8 mouse cellular contexts compared by ENCODE assay signal in genomic region chr9:110130896-110131524, GRCm38 (mm10). TPM values are rescaled to one million over a fixed set of nuclear protein-coding genes. Genes with fewer than 3 reads are reported as not detected.
DNase-seq lines count a peak whose midpoint lies in the region; ATAC-seq and TF ChIP-seq lines count a peak whose summit lies in the region.

No protein-coding gene starts in this region.

- peak overlapping the region; percentile 84 for H3K4me2 ChIP-seq in heart, embryonic 12.5 days
- peak overlapping the region; percentile 99 for H3K4me2 ChIP-seq in liver, embryonic 14.5 days (ENCODE audit: low read depth)

- no peaks in the 10 kb centered on the region for H3K9me3 ChIP-seq in heart, embryonic 12.5 days (replicated peaks)
- H3K9me3 ChIP-seq in E14TG2a.4 (ENCODE audit: low read length): no peaks in the 10 kb centered on the region
- no peaks in the 10 kb centered on the region for H3K9me3 ChIP-seq in forebrain, embryonic 10.5 days
- H3K9me3 ChIP-seq in liver, embryonic 14.5 days (ENCODE audit: control insufficient read depth, low read length): no peaks in the 10 kb centered on the region

- H3K36me3 ChIP-seq in heart, embryonic 12.5 days: peaks cover 15% of the 10 kb centered on the region
- H3K36me3 ChIP-seq in E14TG2a.4 (ENCODE audit: insufficient read depth, low read length): peaks cover 18% of the 10 kb centered on the region
- peaks cover 32% of the 10 kb centered on the region for H3K36me3 ChIP-seq in forebrain, embryonic 10.5 days (replicated peaks)
- peaks cover 6% of the 10 kb centered on the region for H3K36me3 ChIP-seq in liver, embryonic 14.5 days (replicated peaks; ENCODE audit: control insufficient read depth, insufficient read depth, low read depth)

- intact Hi-C loops in heart, postnatal 25 days (cut with DNase I): loop anchor here (2.0 kb wide), 1 partner anchor 14 kb away; the partner anchor contains the start of genes Dhx30 and Smarcc1

- no peak for ATAC-seq in heart, embryonic 12.5 days (ENCODE audit: insufficient number of reproducible peaks, low FRiP score)
- ATAC-seq in liver, embryonic 14.5 days (ENCODE audit: insufficient read depth): 0 out of 2 replicates have a peak, but pooled peaks have one; percentile 1
- ATAC-seq in activated CD4-positive, CD25-positive, alpha-beta regulatory T cell, adult 4 months: no peak

- no peaks in the 10 kb centered on the region for H3K27me3 ChIP-seq in heart, embryonic 12.5 days (replicated peaks)
- no peaks in the 10 kb centered on the region for H3K27me3 ChIP-seq in E14TG2a.4 (ENCODE audit: insufficient read depth, low read length)
- H3K27me3 ChIP-seq in forebrain, embryonic 10.5 days (ENCODE audit: poor library complexity, severe bottlenecking): no peaks in the 10 kb centered on the region
- no peaks in the 10 kb centered on the region for H3K27me3 ChIP-seq in liver, embryonic 14.5 days (ENCODE audit: control insufficient read depth, insufficient read depth, low read length)

- WGBS in heart, embryonic 12.5 days: 20% methylated on average over 10 of the region's 10 CpGs
- WGBS in forebrain, embryonic 10.5 days: 32% methylated on average over 10 of the region's 10 CpGs
- WGBS in liver, embryonic 14.5 days (ENCODE audit: insufficient replicate concordance): 13% methylated on average over 10 of the region's 10 CpGs

- H3K4me3 ChIP-seq in heart, embryonic 12.5 days: peak overlapping the region; percentile 98
- peak overlapping the region; percentile 92 for H3K4me3 ChIP-seq in E14TG2a.4 (replicated peaks; ENCODE audit: low read length)
- H3K4me3 ChIP-seq in forebrain, embryonic 10.5 days: peak overlapping the region; percentile 96
- H3K4me3 ChIP-seq in liver, embryonic 14.5 days (ENCODE audit: insufficient read depth in 1 of 2, low read depth in 2 of 2, low read length in 2 of 2): peak overlapping the region; percentile 69 to 74

- H3K4me1 ChIP-seq in heart, embryonic 12.5 days (replicated peaks): peaks cover 14% of the 10 kb centered on the region; the same call in 1 of the 2 replicates
- H3K4me1 ChIP-seq in E14TG2a.4 (replicated peaks; ENCODE audit: low read depth, low read length): peaks cover 57% of the 10 kb centered on the region
- H3K4me1 ChIP-seq in forebrain, embryonic 10.5 days: peaks cover 33% of the 10 kb centered on the region
- peaks cover 16 to 23% of the 10 kb centered on the region in 2 experiments for H3K4me1 ChIP-seq in liver, embryonic 14.5 days (replicated peaks; ENCODE audit: control insufficient read depth in 2 of 2, insufficient read depth in 2 of 2, low read length in 1 of 2)

- peak overlapping the region; percentile 73 for H3K9ac ChIP-seq in heart, embryonic 12.5 days
- peak overlapping the region; percentile 83 for H3K9ac ChIP-seq in liver, embryonic 14.5 days (replicated peaks)

- no peak for TF ChIP-seq CTCF in E14TG2a.4 (conservative IDR thresholded peaks at IDR 0.05; ENCODE audit: low read length)
- TF ChIP-seq CTCF in liver, embryonic 14.5 days (IDR thresholded peaks at IDR 0.05; ENCODE audit: low read depth): no peak

- TF ChIP-seq EP300 in liver, embryonic 14.5 days (IDR thresholded peaks at IDR 0.05; ENCODE audit: low read depth): no peak

- peak overlapping the region; percentile 91 for H3K27ac ChIP-seq in heart, embryonic 12.5 days (ENCODE audit: poor library complexity, severe bottlenecking)
- H3K27ac ChIP-seq in forebrain, embryonic 10.5 days: peak overlapping the region; percentile 99
- H3K27ac ChIP-seq in liver, embryonic 14.5 days: peak overlapping the region; percentile 97

- no peak for DNase-seq in heart, postnatal 25 days (ENCODE audit: low spot score)
- no peak for DNase-seq in forebrain, embryonic 10.5 days (ENCODE audit: extremely low spot score, low spot score)
- DNase-seq in liver, embryonic 14.5 days (ENCODE audit: low read depth in 3 of 3, low spot score in 3 of 3): peak in 1 of 3 experiments; percentile 14
- no peak for DNase-seq in gastrocnemius, adult 8-10 months (ENCODE audit: low spot score in 2 of 2)
- DNase-seq in lung, postnatal 14 days: no peak

RNA-seq across cellular contexts. Expression of gene Dhx30, which starts 13.4 kb away (rescaled TPM):
- polyA plus RNA-seq in heart, embryonic 12.5 days (2016; fragmentation: Nextera tagmentation; extraction: Ambion mirVana): 114 and 120 TPM in 2 replicates
- total RNA-seq in heart, postnatal 25 days (2021): 10 to 100 TPM; 62.2 to 63.5 TPM
- 186 and 200 TPM in 2 replicates for polyA plus RNA-seq in forebrain, embryonic 10.5 days (2016; fragmentation: Nextera tagmentation; extraction: Ambion mirVana)
- 21.3 and 24.9 TPM in 2 replicates for polyA plus RNA-seq in liver, embryonic 14.5 days (2012; rRNA removed)
- polyA plus RNA-seq in liver, embryonic 14.5 days (2014; fragmentation: Nextera tagmentation; extraction: Ambion mirVana): 27.4 and 37.1 TPM in 2 replicates
- polyA plus RNA-seq in activated CD4-positive, CD25-positive, alpha-beta regulatory T cell, adult 4 months (2017; shearing (Covaris generic)): 10 to 100 TPM; 74.5 to 77.7 TPM
- 10 to 100 TPM; 25.4 to 39.5 (median 35.1) TPM for total RNA-seq in gastrocnemius, adult 8-10 months (2022)

RNA-seq across cellular contexts. Expression of gene Smarcc1, which starts 13.5 kb away (rescaled TPM):
- polyA plus RNA-seq in heart, embryonic 12.5 days (2016; fragmentation: Nextera tagmentation; extraction: Ambion mirVana): 111 and 118 TPM in 2 replicates
- total RNA-seq in heart, postnatal 25 days (2021): 10 to 100 TPM; 22.8 to 26.0 TPM
- 181 and 205 TPM in 2 replicates for polyA plus RNA-seq in forebrain, embryonic 10.5 days (2016; fragmentation: Nextera tagmentation; extraction: Ambion mirVana)
- polyA plus RNA-seq in liver, embryonic 14.5 days (2012; rRNA removed): 9.8 and 13.5 TPM in 2 replicates
- 31.4 and 35.5 TPM in 2 replicates for polyA plus RNA-seq in liver, embryonic 14.5 days (2014; fragmentation: Nextera tagmentation; extraction: Ambion mirVana)
- polyA plus RNA-seq in activated CD4-positive, CD25-positive, alpha-beta regulatory T cell, adult 4 months (2017; shearing (Covaris generic)): 10 to 100 TPM; 30.7 to 34.5 TPM
- total RNA-seq in gastrocnemius, adult 8-10 months (2022): 10 to 100 TPM; 22.0 to 27.2 (median 26.3) TPM
